Mouse (Mus musculus): ENCODE results near the gene Tfec. TPM values are rescaled to one million over a fixed set of nuclear protein-coding genes. Genes with fewer than 3 reads are reported as not detected.

Gene Tfec
- total and polyA plus RNA-seq, 2 experiments from 2014 or later = 0.34 to 0.38 TPM

- Histone ChIP-seq H3K9me3 (replicated peaks; ENCODE audit: control insufficient read depth, low read length) (no peaks in the 10 kb centered on the region), H3K4me3 (ENCODE audit: low read depth, low read length) (no peak overlapping the region), H3K4me1 (ENCODE audit: control insufficient read depth, insufficient read depth) (no peaks in the 10 kb centered on the region), H3K27me3 (ENCODE audit: control insufficient read depth, insufficient read depth, low read length) (no peaks in the 10 kb centered on the region), H3K27ac (ENCODE audit: low read depth) (no peak overlapping the region), H3K36me3 (replicated peaks; ENCODE audit: control insufficient read depth, insufficient read depth, low read length) (no peaks in the 10 kb centered on the region), H3K4me2 (ENCODE audit: low read depth, low read length) (no peak overlapping the region), H3K9ac (replicated peaks; ENCODE audit: low read depth, low read length) (no peak overlapping the region)
- ATAC-seq (ENCODE audit: insufficient read depth, low read depth) = no peak
- 63% methylated on average over 9 of the region's 9 CpGs for WGBS
- DNase-seq (ENCODE audit: low spot score) = no peak
- TF ChIP-seq EP300 (IDR thresholded peaks at IDR 0.05; ENCODE audit: low read depth) (no peak), CTCF (IDR thresholded peaks at IDR 0.05; ENCODE audit: low read depth) (no peak)
Observed at GRCm38 (mm10) chr6:16796914-16797313, 101.3 kb downstream of the Tfec start.

GRCm38 (mm10) chr6:16794036-16794435, 104.2 kb downstream of the Tfec start:
- ATAC-seq (ENCODE audit: insufficient read depth, low read depth) (no peak), DNase-seq (ENCODE audit: low spot score) (no peak)
- Histone ChIP-seq H3K4me3 (ENCODE audit: low read depth, low read length) (no peak overlapping the region), H3K4me2 (ENCODE audit: low read depth, low read length) (no peak overlapping the region), H3K27me3 (ENCODE audit: control insufficient read depth, insufficient read depth, low read length) (no peaks in the 10 kb centered on the region), H3K36me3 (replicated peaks; ENCODE audit: control insufficient read depth, insufficient read depth, low read length) (no peaks in the 10 kb centered on the region), H3K4me1 (ENCODE audit: control insufficient read depth, insufficient read depth) (no peaks in the 10 kb centered on the region), H3K9ac (replicated peaks; ENCODE audit: low read depth, low read length) (no peak overlapping the region), H3K27ac (ENCODE audit: low read depth) (no peak overlapping the region), H3K9me3 (replicated peaks; ENCODE audit: control insufficient read depth, low read length) (no peaks in the 10 kb centered on the region)
- TF ChIP-seq CTCF (IDR thresholded peaks at IDR 0.05; ENCODE audit: low read depth) (no peak), EP300 (IDR thresholded peaks at IDR 0.05; ENCODE audit: low read depth) (no peak)
- 50% methylated on average over 7 of the region's 7 CpGs for WGBS

GRCm38 (mm10) chr6:16785166-16785565, 113.1 kb downstream of the Tfec start:
- Histone ChIP-seq H3K36me3 (replicated peaks; ENCODE audit: control insufficient read depth, insufficient read depth, low read length) (no peaks in the 10 kb centered on the region), H3K4me3 (ENCODE audit: low read depth, low read length) (no peak overlapping the region), H3K4me1 (ENCODE audit: control insufficient read depth, insufficient read depth) (no peaks in the 10 kb centered on the region), H3K27me3 (ENCODE audit: control insufficient read depth, insufficient read depth, low read length) (no peaks in the 10 kb centered on the region), H3K9me3 (replicated peaks; ENCODE audit: control insufficient read depth, low read length) (no peaks in the 10 kb centered on the region), H3K9ac (replicated peaks; ENCODE audit: low read depth, low read length) (no peak overlapping the region), H3K27ac (ENCODE audit: low read depth) (no peak overlapping the region), H3K4me2 (ENCODE audit: low read depth, low read length) (no peak overlapping the region)
- TF ChIP-seq CTCF (IDR thresholded peaks at IDR 0.05; ENCODE audit: low read depth) (no peak), EP300 (IDR thresholded peaks at IDR 0.05; ENCODE audit: low read depth) (no peak)
- ATAC-seq (ENCODE audit: insufficient read depth, low read depth) (no peak), DNase-seq (ENCODE audit: low spot score) (no peak)
- WGBS = 67% methylated on average over 3 of the region's 3 CpGs

Other genes starting within 250 kb of the Tfec start
- gene Tes, start 166.7 kb upstream of the Tfec start, total RNA-seq (2014; rRNA removed; ENCODE audit: low replicate concordance) = 13.8 and 17.9 TPM in 2 replicates
- 5.5 and 6.0 TPM in 2 replicates for gene Tes, start 166.7 kb upstream of the Tfec start, polyA plus RNA-seq (2015; fragmentation: Nextera tagmentation; extraction: Ambion mirVana)

All from heart, postnatal 0 days (tissue).